Mouse (Mus musculus): ENCODE measurements at regions not wholly inside any gene's neighbourhood (a gene's known extent, or its start where the extent isn't known, plus 50 kb on each side); places are given as distances from the start of the nearest gene placed in this dataset.

DNA sequence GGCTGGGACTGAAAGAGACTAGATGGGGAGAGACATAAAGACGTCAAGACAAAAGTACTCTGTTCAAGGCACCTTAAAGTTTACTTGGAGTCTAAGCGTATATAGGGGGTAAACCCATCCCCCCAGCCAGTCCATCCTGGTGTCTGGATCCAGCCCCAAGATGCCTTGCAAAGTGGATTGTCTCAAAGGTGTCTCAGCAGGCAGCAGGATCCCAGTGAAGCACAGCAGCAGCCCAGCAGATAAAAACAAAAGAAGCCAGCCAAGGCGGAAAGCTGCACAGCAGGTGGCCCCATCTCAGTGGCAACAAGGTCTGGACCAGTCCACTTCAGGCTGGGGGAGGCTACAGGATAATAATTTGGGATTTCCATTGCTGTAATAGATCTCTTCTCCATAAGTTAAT is 72.0 kb upstream of the Col5a2 start:
- in situ Hi-C loops (cut with MboI, MseI): no loop called here

GRCm38 (mm10) chr1:45580466-45580865 is 77.4 kb upstream of the Col5a2 start:
- in situ Hi-C loops (cut with MboI, MseI): no loop called here

DNA sequence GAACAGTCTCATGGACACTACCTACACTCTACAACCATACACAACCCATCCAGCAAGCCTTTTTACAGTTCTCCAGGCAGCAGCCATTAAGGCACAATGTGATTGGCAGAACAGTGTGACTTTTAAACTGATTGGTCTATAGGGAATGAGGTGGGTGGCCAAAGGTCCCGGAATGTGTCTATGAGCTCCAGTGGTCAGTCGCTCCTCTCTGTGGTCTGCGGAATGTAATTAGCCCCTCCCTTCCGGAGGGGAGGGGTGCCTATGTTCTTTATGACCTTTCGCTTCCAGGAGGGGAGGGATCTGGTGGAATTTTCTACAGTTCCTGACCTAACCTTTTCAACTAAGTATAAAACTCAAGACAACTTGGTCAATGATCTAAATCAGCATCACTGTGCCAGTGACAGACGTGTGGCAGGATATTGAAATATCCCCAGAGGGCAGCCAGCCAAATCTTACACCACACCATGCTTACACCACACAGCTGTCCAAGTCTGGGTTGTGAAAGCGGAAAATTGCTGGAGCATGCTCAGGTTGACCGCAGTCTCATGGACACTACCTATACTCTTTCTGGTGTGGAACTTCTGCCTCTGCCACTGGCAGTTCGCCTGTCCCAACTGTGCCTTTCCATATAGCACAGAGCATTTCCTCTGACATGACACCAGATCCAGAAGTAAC is 84.4 kb upstream of the Col5a2 start:
- in situ Hi-C loops (cut with MboI, MseI): no loop called here

DNA sequence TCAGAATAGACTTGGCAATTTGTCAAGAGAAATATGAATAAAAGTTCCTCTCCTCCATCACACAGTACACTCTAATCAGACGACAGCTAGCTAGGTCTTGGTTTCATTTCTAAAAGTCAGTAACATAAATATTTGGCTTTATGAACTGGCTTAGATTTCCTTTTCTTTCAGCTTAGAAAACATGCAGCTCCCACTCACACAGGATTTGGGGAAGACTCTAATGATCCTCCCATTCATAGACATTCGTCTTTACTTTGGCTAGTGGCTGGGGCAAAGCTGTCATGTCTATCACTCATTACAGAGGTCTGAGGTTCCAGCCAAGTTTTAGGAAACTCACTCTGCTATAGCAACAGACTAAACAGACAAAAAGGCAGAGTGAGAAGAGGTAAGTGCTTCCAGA is 94.2 kb upstream of the Col5a2 start:
- in situ Hi-C loops (cut with MboI, MseI): no loop called here

- in situ Hi-C loops (cut with MboI, MseI): no loop called here
Observed at GRCm38 (mm10) chr1:45599421-45599820, 96.3 kb upstream of the Col5a2 start.

DNA sequence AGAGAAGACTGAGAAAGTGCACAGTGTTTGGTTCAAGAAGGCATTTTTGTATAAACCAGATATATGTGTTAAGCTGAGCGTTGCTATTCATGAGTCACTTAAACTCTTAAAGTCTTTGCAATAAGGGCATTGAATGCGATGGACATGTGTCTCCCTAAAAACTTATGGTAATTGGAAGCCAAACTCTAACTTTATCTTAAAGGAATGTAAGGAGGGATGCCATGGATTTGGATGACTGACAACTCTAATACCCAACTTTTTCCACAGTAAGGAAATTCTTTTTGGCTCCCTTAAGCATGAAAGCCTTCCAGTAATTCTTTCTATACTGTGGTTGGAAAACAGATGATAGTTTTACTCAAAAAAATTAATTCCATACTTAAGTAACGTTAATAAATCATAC is 96.9 kb upstream of the Col5a2 start:
- in situ Hi-C loops (cut with MboI, MseI): no loop called here

- in situ Hi-C loops (cut with MboI, MseI): no loop called here
Observed at GRCm38 (mm10) chr1:45605571-45605970, 102.5 kb upstream of the Col5a2 start.

DNA sequence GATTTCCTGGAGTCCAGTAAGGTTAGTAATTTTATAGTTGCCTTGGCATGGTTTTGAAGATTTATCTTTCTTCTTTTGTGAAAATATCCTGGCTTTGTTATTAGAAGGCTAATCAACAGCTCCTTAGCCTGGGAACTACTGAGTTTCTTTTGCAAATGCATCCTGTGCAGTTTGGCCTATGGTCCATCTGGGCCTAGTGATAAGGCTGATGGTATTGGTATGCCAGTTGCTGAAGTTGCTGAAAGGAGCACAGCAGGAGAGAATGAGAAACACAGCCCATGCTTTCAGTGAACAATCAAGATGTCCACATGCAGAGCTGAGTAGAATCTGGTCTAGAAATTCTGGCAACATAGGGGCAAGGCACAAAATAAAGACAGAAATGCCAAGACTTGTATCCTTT is 105.2 kb upstream of the Col5a2 start:
- in situ Hi-C loops (cut with MboI, MseI): no loop called here

DNA sequence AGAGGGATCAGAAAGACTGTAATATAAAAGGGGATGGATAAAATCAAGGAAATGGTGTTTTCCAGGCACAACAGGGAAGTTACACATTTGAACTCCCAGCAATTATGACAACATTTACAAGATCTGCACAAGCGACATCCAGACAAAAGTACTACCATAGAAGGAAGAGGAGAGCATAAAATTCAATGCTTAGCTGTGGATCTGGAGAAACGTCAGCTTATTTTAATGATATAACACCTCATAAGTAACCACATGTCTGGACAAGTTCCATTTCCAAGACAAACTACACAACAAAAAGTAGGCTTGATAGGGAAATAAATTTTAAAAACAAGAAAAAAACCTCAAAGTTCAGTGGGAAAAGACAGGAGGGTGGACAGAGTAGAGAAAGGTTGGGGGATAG is 115.9 kb upstream of the Col5a2 start:
- in situ Hi-C loops (cut with MboI, MseI): no loop called here

DNA sequence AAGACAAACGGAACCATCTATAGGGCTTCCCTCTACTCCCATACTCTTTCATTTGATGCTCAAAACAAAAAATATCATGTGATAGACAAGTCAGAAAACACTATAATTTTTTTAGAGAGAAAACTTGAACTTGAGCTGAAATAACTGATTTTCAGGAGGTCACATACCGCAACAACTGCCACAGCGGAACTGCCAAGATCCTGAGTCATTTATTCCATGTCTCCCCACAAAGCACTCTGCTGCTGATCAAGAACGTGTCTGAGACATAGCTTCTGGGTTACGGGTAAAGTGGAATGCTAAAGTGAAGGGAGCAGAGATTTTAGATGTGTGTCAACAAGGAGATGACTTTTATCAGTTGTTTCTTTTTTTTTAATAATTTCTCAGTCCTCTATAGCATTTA is 122.8 kb upstream of the Col5a2 start:
- in situ Hi-C loops (cut with MboI, MseI): no loop called here

DNA sequence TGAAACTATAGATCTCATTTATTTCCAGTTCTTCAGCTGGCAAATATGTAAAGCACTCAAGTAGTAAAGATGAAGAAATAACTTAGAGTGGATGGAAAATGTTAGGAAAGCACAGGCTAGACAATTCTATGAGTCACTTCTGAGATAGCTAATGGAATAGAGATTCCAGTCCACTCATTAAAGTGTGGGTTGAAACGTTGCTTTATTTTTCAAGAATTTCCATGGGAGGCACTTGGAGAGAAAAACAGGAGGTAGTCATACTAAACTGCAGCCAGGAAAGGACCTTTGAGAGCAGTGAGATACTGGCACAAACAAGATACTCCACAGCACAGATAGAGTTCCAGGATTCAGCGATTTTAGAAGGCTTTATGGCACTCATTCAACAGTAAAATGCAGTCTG is 123.7 kb upstream of the Col5a2 start:
- in situ Hi-C loops (cut with MboI, MseI): no loop called here

GRCm38 (mm10) chr1:45627840-45628239 is 124.8 kb upstream of the Col5a2 start:
- in situ Hi-C loops (cut with MboI, MseI): no loop called here

DNA sequence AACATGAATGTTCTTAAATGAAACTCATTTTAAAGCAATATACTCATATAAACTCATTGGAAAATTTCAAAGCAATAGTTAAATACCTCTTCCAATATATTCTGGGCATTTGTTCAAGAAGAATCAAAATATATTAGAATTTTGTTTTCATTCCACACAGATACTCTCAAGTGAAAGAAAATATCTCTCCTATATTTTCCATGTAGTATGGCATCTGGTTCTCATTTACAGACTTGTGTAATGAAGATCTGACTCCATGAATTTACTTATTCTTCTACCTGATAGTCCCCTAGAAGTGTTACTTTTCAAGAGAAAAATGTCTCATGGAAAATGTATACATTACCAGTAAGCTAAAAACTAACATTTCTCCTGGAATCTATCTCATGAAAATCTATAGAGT is 144.2 kb upstream of the Col5a2 start:
- in situ Hi-C loops (cut with MboI, MseI): no loop called here

DNA sequence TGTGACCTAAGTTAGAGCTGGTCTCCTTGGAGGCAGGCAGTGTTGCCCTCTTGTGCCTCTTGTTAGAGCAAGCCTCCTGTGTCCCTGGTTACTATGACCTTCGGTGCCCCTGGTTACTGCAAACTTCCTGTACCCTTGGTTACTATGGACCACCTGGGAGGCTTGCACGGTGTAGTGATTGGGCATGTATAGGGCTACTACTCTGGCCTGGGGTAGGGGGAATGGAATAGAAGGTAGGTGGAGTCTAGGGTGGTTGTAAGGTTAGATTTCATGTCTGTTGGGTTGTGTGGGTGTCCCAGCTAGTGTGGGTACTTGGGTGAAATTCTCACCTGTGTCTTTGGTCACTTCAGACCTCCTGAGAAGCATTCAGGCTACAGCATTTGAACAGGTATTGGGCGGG is 141.7 kb upstream of the Wdr75 start:
- in situ Hi-C loops (cut with MboI, MseI): no loop called here

GRCm38 (mm10) chr1:45663882-45664520 is 131.0 kb upstream of the Wdr75 start:
- in situ Hi-C loops (cut with MboI, MseI): no loop called here

GRCm38 (mm10) chr1:45672443-45673156 is 122.4 kb upstream of the Wdr75 start:
- in situ Hi-C loops (cut with MboI, MseI): loop anchor here (10.0 kb wide), 1 partner anchor 308 kb away; no protein-coding TSS in a partner anchor

GRCm38 (mm10) chr1:45675771-45676439 is 119.1 kb upstream of the Wdr75 start:
- in situ Hi-C loops (cut with MboI, MseI): loop anchor here (10.0 kb wide), 1 partner anchor 311 kb away; no protein-coding TSS in a partner anchor

DNA sequence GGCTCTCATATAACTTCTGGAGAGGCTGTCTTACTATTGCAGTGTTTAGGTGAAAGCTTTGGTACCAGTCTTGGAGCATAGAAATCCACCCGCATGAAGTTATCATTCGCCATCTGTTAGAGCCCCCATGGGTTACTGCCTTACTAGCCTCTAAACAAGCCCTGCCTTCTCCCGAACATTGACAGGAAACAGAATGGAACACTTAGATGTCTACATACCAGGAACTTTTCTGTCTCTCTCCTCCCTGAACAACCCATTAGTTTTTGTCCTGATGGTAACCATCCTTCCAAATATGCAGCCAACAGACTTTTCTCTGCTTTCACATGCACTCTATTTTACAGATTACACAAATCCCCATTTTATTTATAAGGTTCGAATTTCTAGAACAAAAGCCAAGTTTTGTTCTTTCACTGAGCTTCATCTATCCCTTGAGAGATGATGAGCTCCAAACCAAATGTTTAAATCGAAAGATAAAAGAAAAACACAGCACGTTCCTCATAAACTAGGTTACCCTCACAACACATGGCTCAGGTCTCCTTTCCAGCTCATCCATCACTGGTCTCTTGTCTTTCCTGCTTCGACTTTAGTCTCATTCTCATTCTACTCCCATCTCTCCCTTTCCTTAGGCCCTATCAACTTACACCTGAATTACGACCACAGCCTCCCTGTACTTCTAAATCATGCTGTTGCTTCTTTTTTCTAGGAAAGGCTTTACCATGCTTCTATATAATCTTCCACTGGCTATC is 114.8 kb upstream of the Wdr75 start:
- in situ Hi-C loops (cut with MboI, MseI): loop anchor here (10.0 kb wide), 1 partner anchor 315 kb away; no protein-coding TSS in a partner anchor

- in situ Hi-C loops (cut with MboI, MseI): no loop called here
Observed at GRCm38 (mm10) chr1:45700893-45701292, 94.1 kb upstream of the Wdr75 start.

GRCm38 (mm10) chr1:45701516-45701915 is 93.5 kb upstream of the Wdr75 start:
- in situ Hi-C loops (cut with MboI, MseI): no loop called here

DNA sequence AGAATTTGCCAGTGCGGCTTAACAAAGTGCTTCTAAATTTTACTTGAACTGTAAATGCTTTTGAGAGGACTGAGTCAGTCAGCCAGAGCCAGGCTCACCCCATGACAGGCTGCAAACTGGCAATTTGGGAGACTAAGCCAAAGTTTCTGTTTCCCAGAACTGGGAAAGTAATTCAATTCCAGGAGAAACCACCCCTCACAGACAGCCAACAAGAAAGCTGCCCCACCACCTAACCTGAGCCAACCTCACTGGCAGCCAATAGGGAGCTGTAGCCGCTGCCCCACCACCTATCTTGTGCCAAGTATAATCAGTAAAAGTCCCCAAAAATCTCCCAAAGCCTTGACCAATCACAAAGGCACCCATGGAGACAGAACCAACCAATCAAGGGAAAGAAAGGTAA is 71.6 kb upstream of the Wdr75 start:
- in situ Hi-C loops (cut with MboI, MseI): no loop called here

GRCm38 (mm10) chr1:45732958-45733357 is 62.0 kb upstream of the Wdr75 start:
- in situ Hi-C loops (cut with MboI, MseI): no loop called here
